Mouse (Mus musculus) right cerebral cortex, postnatal 4 days (tissue): ENCODE results near the gene Limch1.

Experiments
- DNase-seq: peaks from one replicate; pipeline ENCODE4 v3.0.0-alpha.2; 2022

The Limch1 gene

GRCm38 (mm10) chr5:66992401-66992800, 246.8 kb downstream of the Limch1 start:
- no peak for DNase-seq

- no peak for DNase-seq
These were observed 247.4 kb downstream of the Limch1 start for GRCm38 (mm10) chr5:66993076-66993475.

- no peak for DNase-seq
These were observed 250.5 kb downstream of the Limch1 start for GRCm38 (mm10) chr5:66996124-66996523.

GRCm38 (mm10) chr5:66996886-66997599, 251.4 kb downstream of the Limch1 start:
- DNase-seq = peak; percentile 98

GRCm38 (mm10) chr5:66997600-66997930, 251.9 kb downstream of the Limch1 start:
- DNase-seq = no peak

- no peak for DNase-seq
These were observed 252.7 kb downstream of the Limch1 start for GRCm38 (mm10) chr5:66998341-66998740.

- no peak for DNase-seq
These were observed 256.7 kb downstream of the Limch1 start for GRCm38 (mm10) chr5:67002346-67002745.

- DNase-seq = no peak
These were observed 259.0 kb downstream of the Limch1 start for GRCm38 (mm10) chr5:67004619-67005018.

GRCm38 (mm10) chr5:67011043-67011870, 265.6 kb downstream of the Limch1 start:
- DNase-seq = no peak

- no peak for DNase-seq
These were observed 266.4 kb downstream of the Limch1 start for GRCm38 (mm10) chr5:67011985-67012384.

- DNase-seq = no peak
These were observed 268.3 kb downstream of the Limch1 start for GRCm38 (mm10) chr5:67013926-67014325.

- peak; percentile 81 for DNase-seq
These were observed 270.8 kb downstream of the Limch1 start for GRCm38 (mm10) chr5:67016450-67016849.

- no peak for DNase-seq
These were observed 278.9 kb downstream of the Limch1 start for GRCm38 (mm10) chr5:67024459-67025050.

GRCm38 (mm10) chr5:67025095-67025494, 279.5 kb downstream of the Limch1 start:
- no peak for DNase-seq

- no peak for DNase-seq
These were observed 280.0 kb downstream of the Limch1 start for GRCm38 (mm10) chr5:67025581-67025980.

GRCm38 (mm10) chr5:67028786-67029185, 283.2 kb downstream of the Limch1 start:
- no peak for DNase-seq

- DNase-seq = no peak
These were observed 284.3 kb downstream of the Limch1 start for GRCm38 (mm10) chr5:67029946-67030345.

GRCm38 (mm10) chr5:67032601-67033000, 287.0 kb downstream of the Limch1 start:
- no peak for DNase-seq

GRCm38 (mm10) chr5:67043932-67044331, 298.3 kb downstream of the Limch1 start:
- no peak for DNase-seq

- DNase-seq = peak; percentile 69
These were observed 302.4 kb downstream of the Limch1 start for GRCm38 (mm10) chr5:67048003-67048402.

GRCm38 (mm10) chr5:67057803-67058202, 312.2 kb downstream of the Limch1 start:
- DNase-seq = no peak

GRCm38 (mm10) chr5:67060519-67060918, 314.9 kb downstream of the Limch1 start:
- DNase-seq = no peak

GRCm38 (mm10) chr5:67063596-67063995, 318.0 kb downstream of the Limch1 start:
- DNase-seq = no peak

- no peak for DNase-seq
These were observed 337.5 kb downstream of the Limch1 start for GRCm38 (mm10) chr5:67083117-67083516.
